Mouse (Mus musculus): Measurements from ENCODE around the gene Amotl2. TPM values are rescaled to one million over a fixed set of nuclear protein-coding genes. Genes with fewer than 3 reads are reported as not detected.

Gene Amotl2
- polyA plus RNA-seq, 1 experiment from 2014 or later = 72.4 TPM

- Histone ChIP-seq H3K27ac (ENCODE audit: low read depth, low read length) (0 out of 2 replicates have a peak overlapping the region, but pooled peaks have one; percentile 21), H3K4me3 (ENCODE audit: low read depth, low read length) (no peak overlapping the region), H3K4me1 (replicated peaks; ENCODE audit: control insufficient read depth, insufficient read depth, low read length) (peaks cover 24% of the 10 kb centered on the region), H3K36me3 (ENCODE audit: control insufficient read depth, insufficient read depth, low read length) (peaks cover 4% of the 10 kb centered on the region; the same call in 1 of the 2 replicates), H3K4me2 (ENCODE audit: low read depth, low read length, severe bottlenecking) (no peak overlapping the region), H3K27me3 (ENCODE audit: control insufficient read depth, insufficient read depth, low read length) (no peaks in the 10 kb centered on the region), H3K9ac (ENCODE audit: low read length) (peak overlapping the region; percentile 17; the same call in 1 of the 2 replicates), H3K9me3 (ENCODE audit: control insufficient read depth, low read length) (no peaks in the 10 kb centered on the region)
- 62% methylated on average over 2 of the region's 2 CpGs for WGBS
- no peak for DNase-seq (ENCODE audit: low spot score)
- no peak for ATAC-seq (replicated peaks; ENCODE audit: low FRiP score)
Observed at GRCm38 (mm10) chr9:102715506-102715900, 969 bp upstream of the Amotl2 start.

- Histone ChIP-seq H3K4me1 (replicated peaks; ENCODE audit: control insufficient read depth, insufficient read depth, low read length) (peaks cover 41% of the 10 kb centered on the region), H3K36me3 (ENCODE audit: control insufficient read depth, insufficient read depth, low read length) (peaks cover 9% of the 10 kb centered on the region; the same call in 1 of the 2 replicates), H3K9ac (ENCODE audit: low read length) (peak overlapping the region; percentile 92), H3K9me3 (ENCODE audit: control insufficient read depth, low read length) (no peaks in the 10 kb centered on the region), H3K4me2 (ENCODE audit: low read depth, low read length, severe bottlenecking) (peak overlapping the region; percentile 89), H3K27me3 (ENCODE audit: control insufficient read depth, insufficient read depth, low read length) (no peaks in the 10 kb centered on the region), H3K27ac (ENCODE audit: low read depth, low read length) (peak overlapping the region; percentile 98), H3K4me3 (ENCODE audit: low read depth, low read length) (peak overlapping the region; percentile 80)
- DNase-seq (ENCODE audit: low spot score) = peak; percentile 97
- WGBS = under 1% methylated on average over 44 of the region's 50 CpGs
- ATAC-seq (replicated peaks; ENCODE audit: low FRiP score) = peak; percentile 85
Observed at GRCm38 (mm10) chr9:102717164-102717885, 853 bp downstream of the Amotl2 start.

GRCm38 (mm10) chr9:102717886-102718643 lies 1.6 kb downstream of the Amotl2 start:
- Histone ChIP-seq H3K4me3 (ENCODE audit: low read depth, low read length) (peak overlapping the region; percentile 80), H3K4me2 (ENCODE audit: low read depth, low read length, severe bottlenecking) (peak overlapping the region; percentile 89), H3K27ac (ENCODE audit: low read depth, low read length) (peak overlapping the region; percentile 98), H3K9ac (ENCODE audit: low read length) (peak overlapping the region; percentile 92), H3K9me3 (ENCODE audit: control insufficient read depth, low read length) (no peaks in the 10 kb centered on the region), H3K4me1 (replicated peaks; ENCODE audit: control insufficient read depth, insufficient read depth, low read length) (peaks cover 48% of the 10 kb centered on the region), H3K36me3 (ENCODE audit: control insufficient read depth, insufficient read depth, low read length) (peaks cover 10% of the 10 kb centered on the region; the same call in 1 of the 2 replicates), H3K27me3 (ENCODE audit: control insufficient read depth, insufficient read depth, low read length) (no peaks in the 10 kb centered on the region)
- ATAC-seq (replicated peaks; ENCODE audit: low FRiP score) (peak; percentile 73), DNase-seq (ENCODE audit: low spot score) (peak; percentile 92)
- under 1% methylated on average over 52 of the region's 52 CpGs for WGBS

- Histone ChIP-seq H3K4me1 (replicated peaks; ENCODE audit: control insufficient read depth, insufficient read depth, low read length) (peaks cover 53% of the 10 kb centered on the region), H3K9me3 (ENCODE audit: control insufficient read depth, low read length) (no peaks in the 10 kb centered on the region), H3K4me3 (ENCODE audit: low read depth, low read length) (peak overlapping the region; percentile 80), H3K27ac (ENCODE audit: low read depth, low read length) (peak overlapping the region; percentile 98), H3K9ac (ENCODE audit: low read length) (peak overlapping the region; percentile 92), H3K36me3 (ENCODE audit: control insufficient read depth, insufficient read depth, low read length) (peaks cover 10% of the 10 kb centered on the region; the same call in 1 of the 2 replicates), H3K4me2 (ENCODE audit: low read depth, low read length, severe bottlenecking) (peak overlapping the region; percentile 89), H3K27me3 (ENCODE audit: control insufficient read depth, insufficient read depth, low read length) (no peaks in the 10 kb centered on the region)
- WGBS = under 1% methylated on average over 21 of the region's 21 CpGs
- no peak for ATAC-seq (replicated peaks; ENCODE audit: low FRiP score)
- no peak for DNase-seq (ENCODE audit: low spot score)
Observed at GRCm38 (mm10) chr9:102718676-102719075, 2.2 kb downstream of the Amotl2 start.

GRCm38 (mm10) chr9:102719085-102719484 lies 2.6 kb downstream of the Amotl2 start:
- Histone ChIP-seq H3K9me3 (ENCODE audit: control insufficient read depth, low read length) (no peaks in the 10 kb centered on the region), H3K4me1 (replicated peaks; ENCODE audit: control insufficient read depth, insufficient read depth, low read length) (peaks cover 53% of the 10 kb centered on the region), H3K4me3 (ENCODE audit: low read depth, low read length) (peak overlapping the region; percentile 80), H3K9ac (ENCODE audit: low read length) (peak overlapping the region; percentile 92), H3K4me2 (ENCODE audit: low read depth, low read length, severe bottlenecking) (peak overlapping the region; percentile 89), H3K27ac (ENCODE audit: low read depth, low read length) (peak overlapping the region; percentile 98), H3K27me3 (ENCODE audit: control insufficient read depth, insufficient read depth, low read length) (no peaks in the 10 kb centered on the region), H3K36me3 (ENCODE audit: control insufficient read depth, insufficient read depth, low read length) (peaks cover 10% of the 10 kb centered on the region; the same call in 1 of the 2 replicates)
- ATAC-seq (replicated peaks; ENCODE audit: low FRiP score) = no peak
- 1% methylated on average over 4 of the region's 4 CpGs for WGBS
- DNase-seq (ENCODE audit: low spot score) = no peak

- Histone ChIP-seq H3K4me3 (ENCODE audit: low read depth, low read length) (peak overlapping the region; percentile 80), H3K36me3 (ENCODE audit: control insufficient read depth, insufficient read depth, low read length) (peaks cover 18% of the 10 kb centered on the region; the same call in 1 of the 2 replicates), H3K27me3 (ENCODE audit: control insufficient read depth, insufficient read depth, low read length) (no peaks in the 10 kb centered on the region), H3K27ac (ENCODE audit: low read depth, low read length) (0 out of 2 replicates have a peak overlapping the region, but pooled peaks have one; percentile 25), H3K9me3 (ENCODE audit: control insufficient read depth, low read length) (no peaks in the 10 kb centered on the region), H3K9ac (ENCODE audit: low read length) (peak overlapping the region; percentile 92), H3K4me1 (replicated peaks; ENCODE audit: control insufficient read depth, insufficient read depth, low read length) (peaks cover 63% of the 10 kb centered on the region), H3K4me2 (ENCODE audit: low read depth, low read length, severe bottlenecking) (peak overlapping the region; percentile 89)
- ATAC-seq (replicated peaks; ENCODE audit: low FRiP score) = no peak
- no peak for DNase-seq (ENCODE audit: low spot score)
- 72% methylated on average over 17 of the region's 17 CpGs for WGBS
Observed at GRCm38 (mm10) chr9:102719936-102720566, 3.6 kb downstream of the Amotl2 start.

- 71% methylated on average over 18 of the region's 18 CpGs for WGBS
- H3K4me3 ChIP-seq (ENCODE audit: low read depth, low read length) = peak overlapping the region; percentile 80
- no peak overlapping the region for H3K27ac ChIP-seq (ENCODE audit: low read depth, low read length)
- ATAC-seq (replicated peaks; ENCODE audit: low FRiP score) (no peak), DNase-seq (ENCODE audit: low spot score) (no peak)
- peaks cover 65% of the 10 kb centered on the region for H3K4me1 ChIP-seq (replicated peaks; ENCODE audit: control insufficient read depth, insufficient read depth, low read length)
- peak overlapping the region; percentile 89 for H3K4me2 ChIP-seq (ENCODE audit: low read depth, low read length, severe bottlenecking)
- peaks cover 18% of the 10 kb centered on the region; the same call in 1 of the 2 replicates for H3K36me3 ChIP-seq (ENCODE audit: control insufficient read depth, insufficient read depth, low read length)
- H3K9me3 ChIP-seq (ENCODE audit: control insufficient read depth, low read length) = no peaks in the 10 kb centered on the region
- H3K9ac ChIP-seq (ENCODE audit: low read length) = peak overlapping the region; percentile 92
- no peaks in the 10 kb centered on the region for H3K27me3 ChIP-seq (ENCODE audit: control insufficient read depth, insufficient read depth, low read length)
Observed at GRCm38 (mm10) chr9:102720567-102721167, 4.2 kb downstream of the Amotl2 start.

Data from forebrain, embryonic 11.5 days (tissue).